Mouse (Mus musculus): ENCODE measurements around the gene Camp. TPM values are rescaled to one million over a fixed set of nuclear protein-coding genes. Genes with fewer than 3 reads are reported as not detected.
A peak's percentile ranks its signal among the peaks of the same experiment; 100 is the strongest.
"Not testable (repeated sequence)": the region's sequence is repeated elsewhere in the genome, so short reads cannot be mapped to it uniquely, and the experiment has no call there.

Gene Camp
- total RNA-seq, 4 experiments from 2014 or later, result not detected

DNA sequence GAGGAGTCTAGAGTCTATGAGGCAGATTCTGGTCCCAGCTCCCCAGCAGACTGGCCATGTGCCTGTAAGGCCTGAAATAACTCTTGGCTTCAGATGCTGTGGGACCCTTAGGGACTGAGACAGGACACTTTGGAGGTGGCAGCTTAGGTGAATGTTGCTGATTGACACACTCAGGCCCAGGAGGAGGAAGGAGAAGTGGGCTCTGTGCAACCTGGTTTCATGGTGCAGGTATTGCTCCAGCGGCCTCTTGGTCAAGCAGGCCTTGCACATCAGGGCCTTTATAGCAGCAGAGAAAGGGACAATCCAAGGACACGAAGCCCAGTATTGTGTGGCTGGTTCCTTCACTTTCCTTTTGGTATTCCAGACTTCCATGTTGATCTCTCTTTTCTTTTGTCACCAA lies 4.9 kb upstream of the Camp start:
- DNase-seq (ENCODE audit: low spot score in 2 of 2), result no peak

DNA sequence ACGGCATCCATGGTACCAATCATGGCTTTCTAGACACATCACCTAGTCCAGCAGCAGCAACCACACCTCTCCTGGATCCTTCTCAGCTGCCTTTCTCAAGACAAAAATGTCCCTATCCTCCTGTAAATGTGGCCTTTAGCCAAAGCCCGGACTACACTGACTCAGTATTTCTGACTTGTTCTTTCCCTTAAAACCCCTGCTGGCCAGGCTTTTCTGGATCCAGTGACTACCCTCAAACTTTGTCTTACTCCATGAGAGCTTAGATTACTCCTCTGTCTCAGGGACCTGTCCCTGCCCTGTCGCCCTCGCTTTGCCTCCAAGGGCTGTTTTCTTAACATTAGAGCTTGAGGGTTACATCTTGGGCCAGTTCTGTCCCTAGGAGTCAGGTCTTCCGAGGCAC lies 682 bp upstream of the Camp start:
- no peak for DNase-seq (ENCODE audit: low spot score in 2 of 2)

DNA sequence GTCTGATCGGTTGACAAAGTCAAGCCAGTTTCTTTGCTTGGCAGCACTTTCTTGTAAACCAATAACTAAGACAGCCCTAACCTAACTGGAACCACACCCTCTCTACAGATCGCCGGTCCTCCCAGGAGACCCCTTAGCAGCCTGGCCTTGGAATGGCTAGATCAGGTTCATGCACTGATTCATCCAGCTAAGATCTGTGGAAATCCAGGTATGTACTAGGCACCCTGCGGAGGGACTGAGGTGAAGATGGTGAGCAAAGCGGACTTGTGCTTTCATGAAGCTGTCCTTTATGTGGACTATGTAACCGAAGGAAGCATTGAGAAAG lies 16.4 kb downstream of the Camp start:
- no peak for DNase-seq (ENCODE audit: low spot score in 2 of 2)

DNA sequence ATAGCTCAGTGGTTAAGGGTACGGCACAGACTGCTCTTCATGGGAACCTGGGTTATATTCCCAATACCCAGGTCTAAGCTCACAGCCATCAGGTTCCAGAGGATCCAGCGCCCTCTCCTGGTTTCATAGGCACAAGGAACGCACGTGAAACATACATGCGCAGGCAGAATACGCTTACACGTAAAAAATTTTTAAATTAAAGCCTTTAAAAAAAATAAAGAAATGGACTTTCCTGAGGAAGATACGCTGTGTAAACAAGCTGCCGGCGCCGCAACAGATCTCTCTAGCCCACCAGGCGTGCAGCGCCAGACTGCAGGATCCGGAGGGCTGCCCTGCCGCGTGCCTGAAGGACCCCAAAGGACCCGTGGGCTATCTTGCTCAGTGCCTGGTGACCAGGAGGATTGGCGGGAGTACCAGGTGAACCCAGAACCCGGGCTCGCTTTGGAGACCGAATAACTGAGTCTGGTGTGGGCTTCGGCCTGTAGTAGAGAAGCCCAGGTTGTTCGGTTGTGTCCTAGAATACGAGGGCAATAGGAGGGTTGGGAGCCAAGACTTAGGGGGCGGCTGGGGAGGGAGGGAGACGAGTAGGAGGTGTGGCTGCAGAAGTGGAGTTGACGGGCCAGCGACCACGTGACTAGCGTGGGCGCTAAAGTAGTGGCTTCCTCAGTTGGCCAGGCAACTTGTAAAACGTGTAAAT lies 16.9 kb downstream of the Camp start, which contains the start of gene Nme6:
Gene Nme6, plus strand, starts transcription at position 359 of the 697 bp plus-strand sequence.
- DNase-seq (ENCODE audit: low spot score in 2 of 2), result peak; percentile 74 to 86

DNA sequence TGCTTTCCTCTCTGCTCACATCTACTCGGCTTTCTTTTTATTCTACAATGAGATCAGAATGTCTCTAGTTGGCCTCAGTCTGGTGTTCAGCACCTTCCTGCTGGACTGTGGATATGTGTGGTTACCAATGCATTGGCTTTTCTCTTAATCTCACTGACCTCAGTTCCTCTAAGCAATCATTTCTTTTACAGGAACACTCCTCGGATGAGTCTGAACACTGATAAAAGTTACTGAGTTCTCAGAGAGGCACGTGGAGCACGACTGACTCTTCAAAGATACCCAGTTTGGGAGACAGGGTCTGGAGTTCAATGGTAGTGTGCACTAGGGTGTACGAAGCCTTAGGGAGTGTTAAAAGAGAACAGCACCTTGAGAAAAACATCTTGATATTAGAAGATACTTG lies 23.2 kb downstream of the Camp start:
- no peak for DNase-seq (ENCODE audit: low spot score in 2 of 2)

GRCm38 (mm10) chr9:109825739-109826138 lies 23.7 kb downstream of the Camp start:
- DNase-seq (ENCODE audit: low spot score in 2 of 2), result no peak

DNA sequence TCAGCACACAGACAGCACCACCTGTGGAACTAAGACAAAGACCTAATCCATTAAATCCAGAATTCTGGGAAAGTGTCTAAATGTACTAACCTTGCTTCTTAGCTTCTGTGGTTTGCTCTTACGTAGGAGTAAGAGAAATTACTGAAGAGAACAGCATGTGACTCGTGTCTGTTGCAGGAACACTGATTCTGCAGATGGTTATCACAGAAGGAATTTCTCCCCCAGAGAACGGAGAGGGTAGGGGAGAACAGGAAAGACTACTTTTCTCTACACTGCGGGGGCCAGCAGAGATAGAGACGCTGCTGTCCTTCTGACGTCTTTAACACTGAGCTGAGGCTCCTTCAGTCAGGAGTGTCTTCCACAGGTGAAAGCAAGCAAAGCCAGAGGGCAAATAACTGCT lies 33.1 kb downstream of the Camp start:
- no peak for DNase-seq (ENCODE audit: low spot score in 2 of 2)

GRCm38 (mm10) chr9:109813424-109813823 lies 36.0 kb downstream of the Camp start:
- DNase-seq (ENCODE audit: low spot score in 2 of 2), result peak in 1 of 2 experiments; percentile 17

- no peak for DNase-seq (ENCODE audit: low spot score in 2 of 2)
Measured at GRCm38 (mm10) chr9:109811980-109812379, 37.4 kb downstream of the Camp start, which contains the start of gene Spink8. Gene Spink8 (plus strand): TSS chr9:109812280.

DNA sequence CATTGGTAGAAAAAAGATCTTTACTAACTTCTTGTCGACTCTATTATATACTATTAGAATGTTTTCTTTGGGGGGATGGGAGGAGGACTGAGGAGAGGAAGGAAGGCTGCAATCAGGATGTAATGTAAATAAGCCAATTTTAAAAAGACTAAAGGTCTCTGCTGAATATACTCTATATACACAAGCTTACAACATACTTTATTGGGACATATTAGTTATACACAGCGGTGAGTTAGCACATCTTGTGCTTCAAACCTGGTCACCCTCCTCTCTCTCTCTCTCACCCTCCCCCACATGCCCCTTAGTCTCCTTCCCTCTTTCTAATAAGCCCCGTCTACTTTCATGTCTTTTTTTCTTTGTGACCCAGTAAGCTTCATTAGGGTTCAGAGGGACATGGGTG lies 41.5 kb downstream of the Camp start:
- DNase-seq (ENCODE audit: low spot score in 2 of 2), result no peak

DNA sequence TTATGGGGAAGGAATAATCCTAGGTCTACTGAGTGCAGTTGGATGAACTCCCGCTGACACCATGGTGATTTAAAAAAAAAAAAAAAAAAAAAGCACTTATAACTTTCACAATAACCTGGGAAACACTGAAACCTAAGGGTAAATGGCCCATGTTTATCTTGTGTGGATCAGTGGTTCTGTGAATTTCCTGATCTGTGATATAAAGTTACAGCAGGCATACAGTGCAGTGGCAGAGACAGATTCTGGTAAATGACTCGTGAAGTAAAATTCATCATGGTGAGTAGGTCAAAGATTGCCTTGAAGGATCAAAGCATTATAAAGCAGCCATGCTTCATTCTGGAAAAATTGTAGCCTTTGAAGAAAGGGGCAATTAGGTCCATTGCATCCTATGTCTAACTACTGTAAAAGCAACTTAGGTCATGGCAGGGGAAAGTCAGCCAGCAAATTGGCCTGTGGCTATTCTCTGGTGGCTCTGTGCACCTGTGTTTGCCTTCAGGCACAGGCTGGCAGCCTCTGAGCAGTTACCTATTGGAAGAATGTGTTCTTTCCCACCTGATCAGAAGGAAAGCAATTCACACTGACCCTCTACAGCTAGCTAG lies 42.6 kb downstream of the Camp start:
- DNase-seq (ENCODE audit: low spot score in 2 of 2), result no peak

GRCm38 (mm10) chr9:109806260-109806659 lies 43.2 kb downstream of the Camp start:
- DNase-seq (ENCODE audit: low spot score in 2 of 2), result no peak

DNA sequence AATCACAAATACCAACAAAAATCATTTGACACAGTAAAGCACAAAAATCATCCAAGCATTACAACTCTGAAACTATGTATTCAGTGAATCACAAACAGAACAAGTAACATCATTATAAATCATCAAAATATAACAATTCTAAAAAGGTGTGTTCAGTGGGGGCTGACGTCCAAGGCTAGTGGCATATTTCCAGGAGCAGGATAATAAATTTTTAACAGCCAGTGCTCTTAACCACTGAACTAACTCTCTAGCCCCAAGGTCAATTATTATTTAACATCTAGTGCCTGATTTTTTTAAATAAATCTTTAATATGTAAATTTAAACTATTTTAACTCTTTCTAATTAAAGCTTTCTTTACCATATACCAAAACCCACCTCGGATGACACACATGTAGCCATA lies 43.8 kb downstream of the Camp start:
- DNase-seq (ENCODE audit: low spot score in 2 of 2), result not testable (repeated sequence)

DNA sequence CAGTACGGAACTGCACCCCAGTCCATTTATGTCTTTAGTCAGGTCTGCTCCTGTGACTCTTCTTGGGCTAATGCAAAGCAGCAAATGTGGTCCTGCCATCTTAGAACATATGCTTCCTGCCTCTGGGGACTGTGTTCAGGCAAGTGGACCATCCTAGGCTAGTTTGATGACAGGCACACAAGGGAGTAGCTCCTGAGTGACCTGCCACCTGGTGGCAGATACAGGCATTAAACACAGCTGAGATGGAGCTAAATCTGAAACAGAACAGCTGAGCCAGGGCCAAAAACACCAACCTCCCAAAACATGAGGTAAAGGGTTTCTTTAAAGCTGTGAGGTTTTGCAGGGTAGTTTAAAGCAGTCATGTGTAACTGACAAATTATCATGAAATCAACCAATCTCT lies 51.4 kb downstream of the Camp start:
- no peak for DNase-seq (ENCODE audit: low spot score in 2 of 2)

Small RNAs within 50 kb of the gene (microRNA-seq; reads per million reads assigned to microRNA genes)
- 0 reads per million in 2 experiments for gene Mir7089

Other genes with a start within 250 kb of the Camp start
- gene Fbxw24, start 223.6 kb downstream of the Camp start, total RNA-seq (2022), result not detected
- not detected for gene Fbxw25, start 185.0 kb downstream of the Camp start, total RNA-seq (2022)
- not detected for gene Fbxw18, start 146.9 kb downstream of the Camp start, total RNA-seq (2022)
- gene Fbxw26, start 103.5 kb downstream of the Camp start, total RNA-seq (2022), result not detected
- gene Fbxw27, start 58.9 kb downstream of the Camp start, total RNA-seq (2022), result not detected
- gene Spink8, start 37.3 kb downstream of the Camp start, total RNA-seq (2022), result 1 to 10 TPM in 3 of 4 experiments, under 1 TPM in 1; 0.78 to 5.6 (median 1.9) TPM
- gene Nme6, start 16.9 kb downstream of the Camp start, total RNA-seq (2022), result 10 to 100 TPM in 3 of 4 experiments, 1 to 10 TPM in 1; 9.2 to 13.7 (median 11.5) TPM
- gene Cdc25a, start 26.0 kb upstream of the Camp start, total RNA-seq (2022), result 1 to 10 TPM; 4.8 to 6.1 (median 5.6) TPM
- gene Map4, start 81.8 kb upstream of the Camp start, total RNA-seq (2022), result 100 to 1,000 TPM; 382 to 453 (median 413) TPM